Mouse (Mus musculus) MN1 (cell line): Measurements from ENCODE around the gene A230050P20Rik.
A peak's percentile ranks its signal among the peaks of the same experiment; 100 is the strongest.

Experiments
- DNase-seq: peaks from one replicate; pipeline ENCODE4 v3.0.0-alpha.2; 2016; ENCODE audit warnings: low spot score

A230050P20Rik gene

GRCm38 (mm10) chr9:20873521-20873920 lies 5.1 kb downstream of the A230050P20Rik start:
- DNase-seq = no peak

GRCm38 (mm10) chr9:20875021-20875790 lies 6.8 kb downstream of the A230050P20Rik start:
- DNase-seq = no peak

GRCm38 (mm10) chr9:20876318-20877117 lies 8.1 kb downstream of the A230050P20Rik start:
- DNase-seq = peak; percentile 42

- DNase-seq = no peak
Observed at GRCm38 (mm10) chr9:20877118-20878040, 8.9 kb downstream of the A230050P20Rik start.

GRCm38 (mm10) chr9:20878041-20878709 lies 9.7 kb downstream of the A230050P20Rik start:
- peak; percentile 98 for DNase-seq

GRCm38 (mm10) chr9:20878710-20879065 lies 10.2 kb downstream of the A230050P20Rik start:
- DNase-seq = no peak

- no peak for DNase-seq
Observed at GRCm38 (mm10) chr9:20879097-20879792, 10.8 kb downstream of the A230050P20Rik start, which contains the start of gene Angptl6. Gene Angptl6, minus strand, starts transcription at chr9:20879727.

- no peak for DNase-seq
Observed at GRCm38 (mm10) chr9:20886563-20886962, 18.1 kb downstream of the A230050P20Rik start.

- no peak for DNase-seq
Observed at GRCm38 (mm10) chr9:20887191-20887590, 18.7 kb downstream of the A230050P20Rik start.

- DNase-seq = peak; percentile 93
Observed at GRCm38 (mm10) chr9:20887704-20888385, 19.4 kb downstream of the A230050P20Rik start, which contains the start of gene Ppan. Gene Ppan, plus strand, starts transcription at chr9:20888175.

GRCm38 (mm10) chr9:20888386-20888765 lies 19.9 kb downstream of the A230050P20Rik start:
- no peak for DNase-seq

GRCm38 (mm10) chr9:20889185-20890141 lies 21.0 kb downstream of the A230050P20Rik start:
- DNase-seq = no peak

- DNase-seq = no peak
Observed at GRCm38 (mm10) chr9:20890411-20890810, 22.0 kb downstream of the A230050P20Rik start.

- no peak for DNase-seq
Observed at GRCm38 (mm10) chr9:20891339-20892103, 23.1 kb downstream of the A230050P20Rik start.

GRCm38 (mm10) chr9:20892104-20892653 lies 23.7 kb downstream of the A230050P20Rik start:
- no peak for DNase-seq

- no peak for DNase-seq
Observed at GRCm38 (mm10) chr9:20893069-20893468, 24.6 kb downstream of the A230050P20Rik start.

- DNase-seq = no peak
Observed at GRCm38 (mm10) chr9:20893590-20894343, 25.3 kb downstream of the A230050P20Rik start.
